Mouse (Mus musculus): ENCODE data around the gene Gdf10. TPM values are rescaled to one million over a fixed set of nuclear protein-coding genes. Genes with fewer than 3 reads are reported as not detected.

Gdf10 gene
- polyA plus RNA-seq, 1 experiment from 2014 or later, result 14.6 TPM

Other genes with a start within 250 kb of the Gdf10 start
- gene Gdf2, start 17.5 kb downstream of the Gdf10 start, polyA plus RNA-seq (2016; fragmentation: Nextera tagmentation; extraction: Ambion mirVana), result not detected in 2 replicates
- gene Rbp3, start 30.4 kb downstream of the Gdf10 start, polyA plus RNA-seq (2016; fragmentation: Nextera tagmentation; extraction: Ambion mirVana), result not detected in 2 replicates
- gene Zfp488, start 55.2 kb downstream of the Gdf10 start, polyA plus RNA-seq (2016; fragmentation: Nextera tagmentation; extraction: Ambion mirVana), result 0.04 and 0.18 TPM in 2 replicates
- gene Gm30083, start 91.6 kb downstream of the Gdf10 start, polyA plus RNA-seq (2016; fragmentation: Nextera tagmentation; extraction: Ambion mirVana), result not detected in 2 replicates
- not detected in 2 replicates for gene Gm5460, start 93.2 kb downstream of the Gdf10 start, polyA plus RNA-seq (2016; fragmentation: Nextera tagmentation; extraction: Ambion mirVana)
- not detected in 2 replicates for gene Antxrl, start 129.1 kb downstream of the Gdf10 start, polyA plus RNA-seq (2016; fragmentation: Nextera tagmentation; extraction: Ambion mirVana)
- gene Anxa8, start 162.4 kb downstream of the Gdf10 start, polyA plus RNA-seq (2016; fragmentation: Nextera tagmentation; extraction: Ambion mirVana), result 0.49 and 0.92 TPM in 2 replicates
- gene A630023A22Rik, start 179.2 kb downstream of the Gdf10 start, polyA plus RNA-seq (2016; fragmentation: Nextera tagmentation; extraction: Ambion mirVana), result not detected in 2 replicates
- 0.05 TPM in 2 replicates for gene Npy4r, start 228.9 kb downstream of the Gdf10 start, polyA plus RNA-seq (2016; fragmentation: Nextera tagmentation; extraction: Ambion mirVana)

Data from neural tube, embryonic 12.5 days (tissue).